Mouse (Mus musculus): ENCODE measurements at regions not wholly inside any gene's neighbourhood (a gene's known extent, or its start where the extent isn't known, plus 50 kb on each side); places are given as distances from the start of the nearest gene placed in this dataset.

DNA sequence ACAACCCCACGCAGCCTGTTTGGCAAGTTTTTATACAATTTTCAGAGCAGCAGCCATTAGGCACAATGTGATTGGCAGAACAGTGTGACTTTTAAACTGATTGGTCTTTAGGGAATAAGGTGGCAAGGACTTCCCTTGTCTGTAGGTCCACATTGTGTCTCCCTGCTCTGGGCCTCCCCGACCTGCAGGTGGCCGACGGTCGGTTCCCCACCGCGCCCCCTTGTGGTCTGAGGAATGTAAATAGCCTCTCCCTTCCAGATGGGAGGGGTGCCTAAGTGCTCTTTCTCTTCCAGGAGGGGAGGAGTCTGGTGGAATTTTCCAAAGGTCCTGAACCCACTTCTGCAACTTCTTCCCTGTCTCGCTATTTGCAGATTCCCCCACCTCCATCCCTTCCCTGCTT is 52.5 kb upstream of the Prr5 start:
- peak; percentile 82 for DNase-seq

DNA sequence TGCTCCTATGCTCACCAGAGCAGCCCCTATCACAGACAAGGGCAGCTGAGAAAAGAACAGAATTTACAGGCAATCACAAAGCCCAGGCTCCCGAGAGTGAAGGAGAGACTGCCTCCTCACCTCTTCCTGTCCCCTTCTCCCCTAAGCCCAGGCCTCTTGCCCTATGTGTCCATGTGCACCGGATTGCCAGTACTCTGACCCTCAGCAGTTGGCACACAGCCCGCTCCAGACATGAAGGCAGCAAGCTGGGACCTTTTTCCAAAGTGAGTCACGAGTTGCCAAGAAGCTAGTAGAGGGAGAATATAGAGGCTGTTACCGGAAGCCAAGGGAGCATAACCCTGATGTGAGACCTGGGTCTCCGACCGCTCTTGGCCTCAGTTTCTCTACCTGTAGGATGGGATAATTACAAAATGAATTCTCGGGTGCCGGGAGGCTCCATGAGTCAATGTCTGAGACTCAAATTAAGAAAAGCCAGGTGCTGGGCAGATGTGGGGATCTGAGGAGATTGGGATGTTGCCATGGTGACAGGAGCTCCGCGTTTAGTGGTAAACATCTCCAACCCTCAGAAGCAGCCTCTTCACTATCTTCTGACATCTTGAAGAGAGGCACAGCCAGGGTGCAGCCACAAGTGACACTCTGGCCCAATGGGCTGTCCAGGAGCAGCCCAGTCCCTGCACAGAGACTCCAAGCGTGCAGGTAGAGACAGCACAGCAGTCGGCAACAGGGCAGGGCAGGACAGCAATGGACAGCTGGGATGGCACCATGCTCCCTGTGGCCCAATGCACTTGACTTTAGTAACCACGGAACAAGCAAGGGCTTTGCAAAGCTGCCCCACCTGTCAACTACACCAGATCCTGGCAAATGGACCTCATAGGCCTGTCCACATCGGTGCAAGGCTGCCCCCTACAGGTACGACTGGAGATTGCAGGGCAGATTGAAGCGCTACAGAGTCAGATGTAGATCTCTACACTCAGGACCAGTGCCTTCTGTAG is 55.6 kb upstream of the Prr5 start:
- DNase-seq, result peak; percentile 91

DNA sequence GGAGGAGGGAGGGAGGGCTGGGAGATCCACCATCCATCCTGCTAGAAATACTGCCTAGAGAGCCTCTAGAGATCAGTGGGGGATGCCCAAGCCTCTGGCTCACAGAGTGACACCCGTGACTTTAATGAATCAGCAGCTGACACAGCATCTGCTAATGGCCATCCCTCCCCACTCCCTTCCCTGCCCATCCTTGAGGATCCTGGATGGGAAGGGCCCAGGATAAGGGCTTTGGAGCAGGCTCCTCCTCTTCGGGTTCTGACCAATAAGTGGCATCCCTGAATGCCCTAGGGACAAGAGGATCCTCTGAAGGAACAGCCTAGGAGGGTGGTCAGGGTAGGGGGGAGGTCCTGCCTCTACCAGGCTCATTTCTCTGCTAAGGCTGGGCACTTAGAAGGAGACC is 55.3 kb upstream of the Rtl6 start:
- no peak for DNase-seq

DNA sequence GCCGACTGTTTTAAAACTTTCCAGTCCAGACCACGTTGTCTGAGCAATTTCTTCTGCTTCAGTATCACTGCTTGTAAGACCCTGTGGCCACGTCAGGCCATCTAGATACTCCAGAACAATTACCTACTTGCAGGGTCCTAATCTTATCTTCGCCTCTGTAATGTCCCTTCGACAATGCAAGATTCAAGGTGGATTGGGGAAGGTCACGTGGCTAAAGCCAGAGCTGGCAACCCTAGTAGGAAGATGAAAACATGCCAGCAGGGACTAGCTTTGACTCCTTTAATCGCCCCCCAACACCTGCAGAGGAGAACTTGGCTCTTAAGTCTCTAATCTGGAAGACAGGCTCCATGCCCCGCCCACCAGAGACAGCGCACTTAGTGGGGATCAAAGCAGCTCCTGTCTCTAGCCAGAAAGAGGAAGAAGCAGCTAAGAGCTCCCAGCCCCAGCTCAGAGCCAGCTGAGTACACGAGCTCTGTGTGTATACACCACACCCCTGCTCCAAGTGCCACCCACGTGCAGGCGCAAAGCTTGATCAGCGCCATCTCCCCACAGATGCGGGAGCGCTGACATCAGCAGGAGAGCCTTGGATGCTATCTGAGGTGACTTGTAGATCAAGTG is 52.3 kb upstream of the Rtl6 start:
- DNase-seq, result no peak

DNA sequence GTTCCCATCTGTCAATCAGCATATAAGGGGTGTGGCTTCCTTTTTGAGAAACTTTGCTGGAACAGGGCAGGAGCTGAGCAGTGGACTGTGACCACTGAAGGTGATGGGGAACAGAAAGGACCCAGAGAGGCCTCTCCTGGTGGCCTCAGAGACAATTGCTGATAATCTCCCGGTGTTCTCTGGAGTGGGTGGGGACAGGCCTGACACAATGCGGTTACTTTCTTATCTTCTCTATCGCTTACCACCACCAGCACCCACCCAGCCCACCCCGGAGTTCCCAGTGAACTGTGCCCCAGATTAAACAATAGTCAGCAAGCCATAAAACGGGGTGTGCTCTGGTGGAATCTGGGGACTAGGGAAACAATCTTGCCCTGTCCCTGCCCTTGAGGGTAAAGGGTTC is 51.4 kb upstream of the Rtl6 start:
- DNase-seq, result no peak
